Mouse (Mus musculus) embryonic facial prominence, embryonic 10.5 days (tissue): Measurements from ENCODE around the gene Adam8. TPM values are rescaled to one million over a fixed set of nuclear protein-coding genes. Genes with fewer than 3 reads are reported as not detected.

Experiments
- DNase-seq: peaks from one replicate; pipeline ENCODE4 v3.0.0-alpha.2; 2017; ENCODE audit warnings: low spot score
- H3K27ac ChIP-seq: fragments of 300-500 bp; sonication (generic); replicated peaks from 2 replicates; pipeline ENCODE4 v1.5.1; 2016; ENCODE audit warnings: mild to moderate bottlenecking
- H3K27me3 ChIP-seq: fragments of 300-500 bp; sonication (generic); replicated peaks from 2 replicates; pipeline ENCODE4 v1.6.1; 2016; ENCODE audit warnings: low read depth, mild to moderate bottlenecking; ENCODE audit not compliant: poor library complexity, severe bottlenecking
- H3K36me3 ChIP-seq: fragments of 300-500 bp; sonication (generic); replicated peaks from 2 replicates; pipeline ENCODE4 v1.6.1; 2016; ENCODE audit warnings: mild to moderate bottlenecking, moderate library complexity
- H3K4me1 ChIP-seq: fragments of 300-500 bp; sonication (generic); 2 replicates; pipeline ENCODE4 v1.6.1; 2016
- H3K4me3 ChIP-seq: fragments of 300-500 bp; sonication (generic); 2 replicates; pipeline ENCODE4 v1.5.1; 2016; ENCODE audit warnings: mild to moderate bottlenecking, moderate library complexity
- H3K9me3 ChIP-seq: fragments of 300-500 bp; sonication (generic); 2 replicates; pipeline ENCODE4 v1.6.1; 2016; ENCODE audit warnings: mild to moderate bottlenecking
- WGBS: fragments of 180-500 bp; shearing (Covaris S2); methylation state at CpG from one replicate; pipeline ENCODE4 v1.1.7; 2016; 5-methylcytosine and 5-hydroxymethylcytosine counted together
- polyA plus RNA-seq: library from polyadenylated mRNA; unstranded; fragments of >200 nt; fragmentation: Nextera tagmentation; extraction: Ambion mirVana; gene quantifications from 2 replicates; pipeline ENCODE4 v1.2.1, GENCODE M21; 2016

Gene Adam8
- polyA plus RNA-seq, 1 experiment from 2014 or later: 2.3 TPM

GRCm38 (mm10) chr7:139998691-139999350, 6.5 kb upstream of the Adam8 start:
- peaks cover 10% of the 10 kb centered on the region; the same call in 1 of the 2 replicates for H3K4me1 ChIP-seq
- H3K9me3 ChIP-seq: no peaks in the 10 kb centered on the region
- no peak for DNase-seq
- no peak overlapping the region for H3K4me3 ChIP-seq
- peaks cover 99% of the 10 kb centered on the region for H3K36me3 ChIP-seq
- H3K27me3 ChIP-seq: no peaks in the 10 kb centered on the region
- H3K27ac ChIP-seq: no peak overlapping the region
- 94% methylated on average over 13 of the region's 13 CpGs for WGBS

DNA sequence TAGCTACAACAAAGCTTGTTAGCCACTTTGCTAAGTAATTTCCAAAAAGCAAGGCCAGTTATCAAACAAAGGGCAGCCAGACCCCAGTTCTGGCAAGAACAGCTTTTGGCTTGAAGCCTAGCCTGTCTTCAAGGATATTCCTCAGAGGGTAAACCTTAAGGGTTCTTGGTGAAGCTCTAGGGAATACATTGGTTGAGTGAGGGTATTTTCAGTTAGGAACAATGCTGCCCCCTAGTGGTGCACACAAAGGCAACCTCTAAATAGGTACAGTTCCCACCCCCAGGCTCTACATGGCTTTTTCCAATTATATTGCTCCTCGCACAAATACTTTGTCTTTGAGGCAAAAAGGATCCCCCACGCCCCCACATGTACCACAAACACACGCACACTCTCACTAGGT, 2.3 kb upstream of the Adam8 start:
- DNase-seq: peak; percentile 65
- 33% methylated on average over 3 of the region's 3 CpGs for WGBS
- Histone ChIP-seq H3K27ac (no peak overlapping the region), H3K27me3 (no peaks in the 10 kb centered on the region), H3K4me3 (no peak overlapping the region), H3K4me1 (no peaks in the 10 kb centered on the region), H3K9me3 (no peaks in the 10 kb centered on the region), H3K36me3 (peaks cover 64% of the 10 kb centered on the region)

DNA sequence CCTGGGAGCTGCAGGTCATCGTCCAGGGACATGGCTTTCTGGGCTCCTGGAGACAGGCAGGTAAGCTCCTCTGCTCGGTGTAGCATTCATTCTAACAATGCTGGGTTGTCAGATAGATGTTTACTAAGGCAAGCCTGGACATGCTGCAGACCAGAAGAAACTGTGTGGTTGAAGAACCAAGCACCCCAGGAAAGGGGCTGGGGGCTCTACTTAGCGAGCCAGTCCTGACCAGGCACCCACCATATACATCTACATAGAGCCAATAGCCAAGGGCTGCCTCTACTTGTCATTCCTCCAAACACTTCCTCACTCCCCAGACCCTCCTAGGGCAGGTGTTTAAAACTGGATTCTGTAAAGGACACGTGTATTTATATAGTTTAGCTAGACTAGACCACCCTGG, 1.8 kb upstream of the Adam8 start:
- peaks cover 59% of the 10 kb centered on the region for H3K36me3 ChIP-seq
- 77% methylated on average over 4 of the region's 4 CpGs for WGBS

DNA sequence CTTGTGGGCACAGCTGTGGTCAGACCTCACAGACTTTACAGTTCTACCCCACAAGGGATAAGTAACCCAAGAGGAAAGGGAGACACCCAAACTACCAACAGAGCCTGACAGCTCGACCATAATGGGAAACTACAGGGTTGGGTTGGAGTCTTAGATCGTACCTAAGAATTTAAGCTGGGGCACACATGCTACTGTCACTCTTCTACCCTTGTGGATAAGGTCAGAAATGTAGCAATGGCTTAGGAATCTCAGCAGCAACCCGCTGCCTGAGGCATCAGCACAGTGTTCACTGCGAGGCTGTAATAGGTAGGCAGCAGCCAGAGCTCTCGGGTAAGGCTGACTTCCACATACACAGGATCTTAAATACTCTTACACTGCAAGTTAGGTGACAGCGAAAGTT, 1.2 kb upstream of the Adam8 start:
- Histone ChIP-seq H3K9me3 (no peaks in the 10 kb centered on the region), H3K27me3 (no peaks in the 10 kb centered on the region), H3K27ac (no peak overlapping the region), H3K4me1 (no peaks in the 10 kb centered on the region), H3K4me3 (no peak overlapping the region), H3K36me3 (peaks cover 52% of the 10 kb centered on the region)
- 88% methylated on average over 6 of the region's 6 CpGs for WGBS
- DNase-seq: no peak

More for the DNA sequence above, 1.8 kb upstream of the Adam8 start:
- no peaks in the 10 kb centered on the region for H3K4me1 ChIP-seq
- no peaks in the 10 kb centered on the region for H3K27me3 ChIP-seq
- no peaks in the 10 kb centered on the region for H3K9me3 ChIP-seq
- no peak overlapping the region for H3K4me3 ChIP-seq
- H3K27ac ChIP-seq: no peak overlapping the region
- no peak for DNase-seq

GRCm38 (mm10) chr7:139990864-139991394, 1.4 kb downstream of the Adam8 start:
- Histone ChIP-seq H3K4me3 (no peak overlapping the region), H3K9me3 (no peaks in the 10 kb centered on the region), H3K36me3 (peaks cover 26% of the 10 kb centered on the region), H3K4me1 (no peaks in the 10 kb centered on the region), H3K27me3 (no peaks in the 10 kb centered on the region), H3K27ac (no peak overlapping the region)
- DNase-seq: no peak
- 71% methylated on average over 8 of the region's 8 CpGs for WGBS

DNA sequence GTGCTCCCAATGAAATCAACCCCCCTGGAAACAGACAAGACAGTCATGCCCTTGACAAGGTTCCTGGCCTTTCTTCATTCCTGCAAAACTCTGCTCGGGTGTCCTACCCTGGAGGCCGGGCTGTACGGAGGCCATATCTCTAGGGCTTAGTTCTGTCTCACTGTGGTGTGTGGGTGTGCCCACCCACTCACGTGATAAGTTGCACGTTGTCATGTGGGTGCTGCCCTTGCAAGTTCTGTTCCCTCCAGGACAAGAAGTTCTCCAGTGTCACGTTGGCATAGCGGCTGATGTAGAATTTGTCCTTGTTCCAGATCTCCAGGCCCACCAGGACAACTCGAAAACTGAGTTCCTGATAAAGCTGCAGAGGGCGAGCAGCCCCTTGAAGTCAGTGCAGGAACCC, 4.1 kb downstream of the Adam8 start:
- H3K27me3 ChIP-seq: no peaks in the 10 kb centered on the region
- no peak for DNase-seq
- H3K27ac ChIP-seq: no peak overlapping the region
- no peaks in the 10 kb centered on the region for H3K4me1 ChIP-seq
- no peaks in the 10 kb centered on the region for H3K9me3 ChIP-seq
- H3K36me3 ChIP-seq: peaks cover 9% of the 10 kb centered on the region
- no peak overlapping the region for H3K4me3 ChIP-seq
- WGBS: 91% methylated on average over 9 of the region's 9 CpGs

DNA sequence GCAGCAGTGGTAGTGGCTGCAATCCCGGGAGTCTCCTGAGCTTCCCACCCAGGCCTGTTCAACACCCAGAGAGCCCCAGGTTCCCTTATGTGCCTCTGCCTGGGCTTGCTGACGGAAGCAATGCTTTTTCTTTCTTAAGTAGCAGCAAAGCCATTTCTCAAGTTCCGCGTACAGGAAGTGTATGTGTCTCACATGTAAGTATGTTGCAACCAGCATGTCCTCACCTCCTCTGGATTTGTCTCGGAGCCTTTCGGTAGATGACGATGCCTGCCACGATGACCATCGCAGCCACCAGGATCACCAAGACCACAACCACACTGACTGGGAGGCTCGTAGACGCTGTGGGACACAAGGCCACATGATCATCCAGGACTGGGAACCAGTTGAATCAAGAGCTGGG, 7.9 kb downstream of the Adam8 start:
- peaks cover 7% of the 10 kb centered on the region for H3K27me3 ChIP-seq
- WGBS: 93% methylated on average over 11 of the region's 11 CpGs
- DNase-seq: no peak
- no peak overlapping the region for H3K27ac ChIP-seq
- peaks cover 9% of the 10 kb centered on the region for H3K36me3 ChIP-seq
- H3K4me1 ChIP-seq: no peaks in the 10 kb centered on the region
- no peaks in the 10 kb centered on the region for H3K9me3 ChIP-seq
- no peak overlapping the region for H3K4me3 ChIP-seq

DNA sequence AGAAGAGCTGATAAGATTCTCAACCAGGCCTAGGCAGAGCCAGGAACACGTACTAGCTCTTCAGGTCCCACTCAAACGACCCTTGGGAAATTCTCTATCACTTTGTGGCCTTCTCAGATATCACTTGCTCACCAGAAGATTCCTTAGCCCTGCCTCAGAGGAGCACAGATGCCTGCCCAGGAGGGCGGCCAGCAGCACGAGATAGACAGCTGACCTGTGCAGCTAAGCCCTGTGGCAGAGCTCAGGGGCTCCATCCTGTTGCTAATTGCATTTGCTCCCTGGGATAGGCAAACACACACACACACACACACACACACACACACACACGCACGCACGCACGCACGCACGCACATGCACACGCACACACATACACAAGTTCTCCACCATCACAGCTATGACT, 10.3 kb downstream of the Adam8 start:
- no peak for DNase-seq
- peaks cover 7% of the 10 kb centered on the region for H3K27me3 ChIP-seq
- peaks cover 9% of the 10 kb centered on the region for H3K36me3 ChIP-seq
- WGBS: 83% methylated on average over 11 of the region's 11 CpGs
- H3K4me1 ChIP-seq: peaks cover 15% of the 10 kb centered on the region
- no peak overlapping the region for H3K4me3 ChIP-seq
- H3K27ac ChIP-seq: no peak overlapping the region
- H3K9me3 ChIP-seq: no peaks in the 10 kb centered on the region

DNA sequence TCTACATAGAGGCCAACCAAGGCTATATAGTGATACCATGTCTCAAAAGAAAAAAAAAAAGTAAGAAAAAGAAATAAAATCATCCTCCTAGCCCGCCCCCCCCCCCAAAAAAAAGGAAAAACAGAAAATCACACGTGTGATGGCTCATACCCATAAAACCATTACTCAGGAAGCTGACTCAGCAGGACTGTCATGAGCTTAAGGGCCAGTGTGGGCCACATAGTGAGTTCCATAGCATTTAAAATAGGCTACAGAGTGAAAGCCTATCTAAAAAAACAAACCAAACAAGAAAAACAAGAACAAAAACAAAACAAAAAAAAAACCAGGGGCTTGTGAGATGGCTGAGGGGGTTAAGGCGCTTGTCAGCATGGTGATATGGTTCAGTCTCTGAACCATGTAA, 11.6 kb downstream of the Adam8 start:
- Histone ChIP-seq H3K27ac (no peak overlapping the region), H3K9me3 (no peaks in the 10 kb centered on the region), H3K27me3 (peaks cover 7% of the 10 kb centered on the region), H3K4me1 (peaks cover 17% of the 10 kb centered on the region), H3K36me3 (peaks cover 9% of the 10 kb centered on the region), H3K4me3 (no peak overlapping the region)
- no peak for DNase-seq
- 62% methylated on average over 3 of the region's 3 CpGs for WGBS

DNA sequence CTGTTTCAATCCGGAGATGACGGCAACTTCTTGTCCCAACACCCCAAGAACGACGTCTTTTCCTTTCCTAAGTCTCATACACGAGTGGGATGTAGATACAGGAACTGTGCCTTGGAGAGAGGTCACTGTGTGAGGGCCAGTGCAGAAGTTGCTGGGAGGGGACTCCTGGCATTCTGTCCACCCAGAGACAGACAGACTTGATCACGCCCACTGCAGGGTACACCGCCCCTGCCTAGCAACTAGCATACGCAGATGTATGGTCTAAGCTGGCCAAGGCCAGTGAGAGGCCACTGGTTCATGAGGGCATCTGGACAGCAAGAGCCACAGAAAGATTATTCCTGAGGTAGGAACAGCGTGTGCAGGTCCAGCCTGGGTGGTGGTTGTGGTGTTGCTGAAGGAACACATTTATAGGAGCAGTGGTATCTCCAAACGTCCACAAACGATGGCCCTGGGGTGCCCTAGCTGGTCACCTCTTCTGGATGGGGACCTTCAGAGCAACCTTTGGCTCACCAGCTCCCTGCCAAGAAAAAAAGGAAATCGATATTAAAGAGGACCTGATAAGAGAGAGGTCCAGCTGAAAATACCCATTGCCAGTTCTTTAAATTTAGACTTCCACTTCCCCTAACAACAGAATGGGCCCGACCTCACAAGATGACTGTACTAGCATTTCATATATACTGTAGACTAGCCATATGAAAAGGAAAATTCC, 13.2 kb downstream of the Adam8 start:
- no peak overlapping the region; the same call in 1 of the 2 replicates for H3K27ac ChIP-seq
- H3K36me3 ChIP-seq: peaks cover 6% of the 10 kb centered on the region
- peaks cover 19% of the 10 kb centered on the region for H3K4me1 ChIP-seq
- peaks cover 7% of the 10 kb centered on the region for H3K27me3 ChIP-seq
- peak overlapping the region; percentile 78 for H3K4me3 ChIP-seq
- no peaks in the 10 kb centered on the region for H3K9me3 ChIP-seq
- WGBS: 47% methylated on average over 13 of the region's 13 CpGs
- DNase-seq: peak; percentile 29

GRCm38 (mm10) chr7:139978278-139978892, 14.0 kb downstream of the Adam8 start, which contains the start of gene 6430531B16Rik:
TSS of gene 6430531B16Rik (minus strand) at chr7:139978755.
- peaks cover 7% of the 10 kb centered on the region for H3K27me3 ChIP-seq
- H3K9me3 ChIP-seq: no peaks in the 10 kb centered on the region
- no peaks in the 10 kb centered on the region for H3K36me3 ChIP-seq
- H3K4me3 ChIP-seq: peak within 1 kb of the TSS; percentile 78
- peaks cover 19% of the 10 kb centered on the region for H3K4me1 ChIP-seq
- H3K27ac ChIP-seq: peak within 1 kb of the TSS; percentile 82
- WGBS: 5% methylated on average over 32 of the region's 32 CpGs
- peak; percentile 90 for DNase-seq

- no peaks in the 10 kb centered on the region for H3K36me3 ChIP-seq
- H3K4me3 ChIP-seq: no peak overlapping the region
- no peaks in the 10 kb centered on the region for H3K9me3 ChIP-seq
- H3K27me3 ChIP-seq: peaks cover 12% of the 10 kb centered on the region
- peaks cover 19% of the 10 kb centered on the region for H3K4me1 ChIP-seq
- H3K27ac ChIP-seq: no peak overlapping the region; the same call in 1 of the 2 replicates
- no peak for DNase-seq
- WGBS: 57% methylated on average over 5 of the region's 5 CpGs
Observed at GRCm38 (mm10) chr7:139975471-139975870, 16.9 kb downstream of the Adam8 start.
